Mouse (Mus musculus) limb, embryonic 15.5 days (tissue): ENCODE measurements at regions not wholly inside any gene's neighbourhood (a gene's known extent, or its start where the extent isn't known, plus 50 kb on each side); places are given as distances from the start of the nearest gene placed in this dataset.
A peak's percentile ranks its signal among the peaks of the same experiment; 100 is the strongest.

Source experiments
- ATAC-seq: fragments of 200-750 bp; cut with Nextera tagmentation; 2 replicates; pipeline ENCODE4 v1.8.0; 2017; ENCODE audit warnings: low read depth, moderate TSS enrichment; ENCODE audit not compliant: insufficient number of reproducible peaks, low FRiP score, low TSS enrichment
- H3K27ac ChIP-seq: fragments of 300-500 bp; sonication (generic); 2 replicates; pipeline ENCODE4 v1.5.1; 2015; ENCODE audit warnings: moderate library complexity, mild to moderate bottlenecking, inconsistent platforms
- H3K27me3 ChIP-seq: fragments of 300-500 bp; sonication (generic); 2 replicates; pipeline ENCODE4 v1.6.1; 2015; ENCODE audit warnings: inconsistent platforms
- H3K36me3 ChIP-seq: fragments of 300-500 bp; sonication (generic); 2 replicates; pipeline ENCODE4 v1.6.1; 2015; ENCODE audit warnings: inconsistent platforms
- H3K4me1 ChIP-seq: fragments of 300-500 bp; sonication (generic); 2 replicates; pipeline ENCODE4 v1.6.1; 2015; ENCODE audit warnings: inconsistent platforms
- H3K4me2 ChIP-seq: fragments of 300-500 bp; sonication (generic); 2 replicates; pipeline ENCODE4 v1.6.1; 2015; ENCODE audit warnings: mild to moderate bottlenecking, inconsistent platforms
- H3K4me3 ChIP-seq: fragments of 300-500 bp; sonication (generic); 2 replicates; pipeline ENCODE4 v1.5.1; 2015; ENCODE audit warnings: mild to moderate bottlenecking, inconsistent platforms
- H3K9ac ChIP-seq: fragments of 300-500 bp; sonication (generic); 2 replicates; pipeline ENCODE4 v1.6.1; 2015; ENCODE audit warnings: inconsistent platforms
- H3K9me3 ChIP-seq: fragments of 300-500 bp; sonication (generic); 2 replicates; pipeline ENCODE4 v1.6.1; 2016; ENCODE audit warnings: inconsistent platforms
- WGBS: fragments of 180-500 bp; shearing (Covaris S2); methylation state at CpG from one replicate; pipeline ENCODE4 v1.1.7; 2015; 5-methylcytosine and 5-hydroxymethylcytosine counted together

DNA sequence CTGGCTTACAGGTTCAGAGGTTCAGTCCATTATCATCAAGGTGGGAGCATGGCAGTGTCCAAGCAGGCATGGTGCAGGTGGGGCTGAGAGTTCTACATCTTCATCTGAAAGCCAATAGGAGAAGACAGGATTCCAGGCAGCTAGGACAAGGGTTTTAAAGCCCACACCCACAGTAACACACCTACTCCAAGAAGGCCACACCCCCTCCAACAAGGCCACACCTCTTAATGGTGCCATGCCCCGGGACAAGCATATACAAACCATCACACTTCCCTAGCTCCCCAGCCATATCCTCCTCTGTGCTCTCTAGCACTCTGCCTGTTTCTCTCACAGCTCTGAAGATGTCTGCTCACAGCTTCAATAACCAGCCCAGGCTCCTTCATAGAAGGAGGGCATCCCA is 61.8 kb upstream of the Ywhaq start:
- ATAC-seq = no peak
- no peaks in the 10 kb centered on the region for H3K9me3 ChIP-seq
- H3K27me3 ChIP-seq = no peaks in the 10 kb centered on the region
- WGBS = 45% methylated on average over 1 of the region's 1 CpGs
- no peaks in the 10 kb centered on the region for H3K36me3 ChIP-seq
- H3K4me2 ChIP-seq = no peak overlapping the region
- H3K4me3 ChIP-seq = no peak overlapping the region
- no peak overlapping the region for H3K27ac ChIP-seq
- H3K4me1 ChIP-seq = no peaks in the 10 kb centered on the region
- no peak overlapping the region for H3K9ac ChIP-seq

GRCm38 (mm10) chr12:21476516-21476915 is 59.1 kb upstream of the Ywhaq start:
- Histone ChIP-seq H3K9me3 (no peaks in the 10 kb centered on the region), H3K27ac (no peak overlapping the region), H3K36me3 (no peaks in the 10 kb centered on the region), H3K4me3 (no peak overlapping the region), H3K4me1 (no peaks in the 10 kb centered on the region), H3K27me3 (no peaks in the 10 kb centered on the region), H3K4me2 (no peak overlapping the region), H3K9ac (no peak overlapping the region)
- no peak for ATAC-seq
- WGBS = 85% methylated on average over 2 of the region's 2 CpGs

DNA sequence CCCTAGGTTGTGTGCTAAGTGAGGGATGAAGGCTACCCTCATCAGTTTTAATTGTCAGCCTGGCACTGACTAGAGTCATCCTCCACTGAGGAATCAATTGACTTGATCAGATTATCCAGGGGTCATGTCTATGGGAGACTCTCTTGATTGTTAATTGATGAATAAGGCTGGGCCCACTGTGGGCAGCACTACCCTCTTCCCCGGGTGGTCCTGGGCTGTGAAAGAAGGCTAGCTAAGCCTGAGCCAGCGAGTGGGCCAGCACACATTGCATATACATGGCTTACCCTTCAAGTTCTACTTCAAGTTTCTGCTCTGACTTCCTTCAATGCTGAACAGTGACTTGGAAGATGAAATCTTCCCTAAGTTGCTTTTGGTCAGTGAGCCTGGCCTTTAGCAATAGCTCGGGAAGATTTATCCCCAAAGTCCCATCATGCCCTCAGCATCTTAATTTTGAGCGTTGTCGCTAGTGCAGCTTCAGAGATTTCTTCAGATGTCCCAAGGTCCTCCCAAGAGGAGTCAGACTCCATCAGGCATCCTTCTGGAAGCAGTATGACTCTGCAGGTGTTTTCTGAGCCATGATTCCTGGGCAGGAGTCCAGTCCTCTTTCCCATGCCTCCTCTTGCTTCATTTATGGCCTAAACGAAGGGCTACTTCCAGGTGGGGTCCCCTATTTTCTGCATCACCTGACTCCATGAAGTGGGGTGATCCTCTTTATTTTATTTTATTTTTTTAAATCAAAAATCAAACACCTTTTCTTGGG is 55.7 kb upstream of the Ywhaq start:
- ATAC-seq = no peak
- Histone ChIP-seq H3K9me3 (no peaks in the 10 kb centered on the region), H3K9ac (no peak overlapping the region), H3K4me1 (no peaks in the 10 kb centered on the region), H3K27me3 (no peaks in the 10 kb centered on the region), H3K4me3 (no peak overlapping the region), H3K36me3 (no peaks in the 10 kb centered on the region), H3K4me2 (no peak overlapping the region), H3K27ac (no peak overlapping the region)
- 84% methylated on average over 6 of the region's 6 CpGs for WGBS

- no peak overlapping the region for H3K9ac ChIP-seq
- 41% methylated on average over 4 of the region's 4 CpGs for WGBS
- ATAC-seq = peak; percentile 68; the same call in 1 of the 2 replicates
- no peaks in the 10 kb centered on the region for H3K36me3 ChIP-seq
- no peaks in the 10 kb centered on the region for H3K9me3 ChIP-seq
- no peak overlapping the region for H3K4me3 ChIP-seq
- no peak overlapping the region for H3K4me2 ChIP-seq
- no peak overlapping the region for H3K27ac ChIP-seq
- H3K4me1 ChIP-seq = no peaks in the 10 kb centered on the region
- H3K27me3 ChIP-seq = no peaks in the 10 kb centered on the region
Observed at GRCm38 (mm10) chr12:21472487-21472886, 55.0 kb upstream of the Ywhaq start.

DNA sequence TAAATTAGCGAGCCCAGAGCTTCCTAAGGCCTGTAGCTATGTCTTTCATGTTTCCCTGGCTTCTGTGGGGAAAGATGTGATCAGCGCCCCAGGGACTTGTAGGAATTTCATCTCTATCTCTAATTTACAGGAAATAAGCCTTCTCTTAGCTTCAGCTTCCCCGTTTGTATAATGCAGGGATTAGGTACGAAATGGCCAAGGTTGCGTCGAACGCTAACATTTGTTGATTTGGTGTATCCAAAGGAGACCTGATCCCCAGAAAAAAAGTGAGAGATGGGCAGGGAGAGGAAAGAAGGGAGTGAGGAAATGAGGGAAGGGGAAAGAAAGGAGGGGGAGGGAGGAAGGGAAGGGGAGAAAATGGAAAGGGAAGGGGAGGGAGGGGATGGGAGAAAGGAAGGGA is 54.5 kb upstream of the Ywhaq start:
- no peak for ATAC-seq

DNA sequence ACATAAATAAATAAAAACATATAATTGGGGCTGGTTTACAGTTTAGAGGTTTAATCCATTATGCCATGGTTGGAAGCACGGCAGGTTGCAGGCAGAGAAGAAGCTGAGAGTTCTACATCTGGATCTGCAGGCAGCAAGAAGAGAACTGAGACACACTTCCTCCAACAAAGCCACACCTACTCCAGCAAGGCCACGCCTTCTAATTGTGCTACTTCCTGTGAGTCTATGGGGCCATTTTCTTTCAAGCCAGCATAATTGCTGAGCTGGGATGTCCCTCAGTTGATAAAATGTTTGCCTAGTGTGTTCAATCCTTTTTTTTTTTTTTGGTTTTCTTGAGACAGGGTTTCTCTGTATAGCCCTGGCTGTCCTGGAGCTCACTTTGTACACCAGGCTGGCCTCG is 52.8 kb upstream of the Ywhaq start:
- Histone ChIP-seq H3K4me3 (no peak overlapping the region), H3K4me1 (no peaks in the 10 kb centered on the region), H3K27ac (no peak overlapping the region), H3K9ac (no peak overlapping the region), H3K27me3 (no peaks in the 10 kb centered on the region), H3K9me3 (no peaks in the 10 kb centered on the region), H3K4me2 (no peak overlapping the region), H3K36me3 (no peaks in the 10 kb centered on the region)
- WGBS = 85% methylated on average over 3 of the region's 3 CpGs
- ATAC-seq = no peak

More for the DNA sequence above, 54.5 kb upstream of the Ywhaq start:
- Histone ChIP-seq H3K27ac (no peak overlapping the region), H3K4me2 (no peak overlapping the region), H3K36me3 (no peaks in the 10 kb centered on the region), H3K9ac (no peak overlapping the region), H3K4me3 (no peak overlapping the region), H3K27me3 (no peaks in the 10 kb centered on the region), H3K9me3 (no peaks in the 10 kb centered on the region), H3K4me1 (no peaks in the 10 kb centered on the region)
- 83% methylated on average over 7 of the region's 7 CpGs for WGBS
